Mouse (Mus musculus): ENCODE results near the gene Lyrm1.

The Lyrm1 gene

DNA sequence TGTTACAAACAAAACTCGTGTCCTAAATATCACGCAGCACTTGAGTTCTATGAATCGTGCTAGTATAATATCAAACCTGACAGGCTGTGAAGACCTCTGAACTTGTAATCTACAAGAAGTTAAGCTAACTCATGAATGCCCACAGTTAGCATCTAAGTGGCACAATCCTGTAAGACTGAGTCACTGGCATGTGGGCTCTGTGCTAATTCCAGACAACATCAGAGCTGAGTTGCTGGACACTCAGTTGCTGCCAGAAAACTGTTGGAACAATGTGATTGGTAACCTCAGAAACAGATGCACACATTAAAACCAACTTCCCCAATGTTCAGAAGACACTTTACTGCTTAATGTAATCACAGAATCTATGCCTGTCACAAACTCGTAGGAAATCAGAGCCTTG lies 7.8 kb upstream of the Lyrm1 start:
- DNase-seq (ENCODE audit: low spot score in 2 of 2), result no peak

DNA sequence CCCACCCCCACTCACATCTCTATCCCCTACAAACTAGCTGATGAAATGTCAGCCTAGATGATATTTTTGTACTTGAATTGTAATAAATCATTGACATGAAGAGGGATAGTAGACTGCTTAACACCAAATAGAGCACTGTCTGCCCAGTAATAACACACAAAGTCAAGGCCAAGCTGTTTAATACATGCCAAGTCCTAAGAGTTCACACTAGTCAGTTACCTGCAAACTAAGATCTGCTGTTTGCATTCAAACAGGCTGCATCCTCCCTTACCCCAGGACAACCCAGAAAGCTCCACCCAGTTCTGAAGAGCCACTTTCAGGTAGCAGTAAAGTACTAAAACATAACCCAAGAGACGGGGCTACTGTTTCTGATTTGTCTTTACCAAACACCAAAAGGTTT lies 3.5 kb upstream of the Lyrm1 start:
- no peak for DNase-seq (ENCODE audit: low spot score in 2 of 2)

GRCm38 (mm10) chr7:119892742-119893141 lies 2.9 kb upstream of the Lyrm1 start:
- no peak for DNase-seq (ENCODE audit: low spot score in 2 of 2)

DNA sequence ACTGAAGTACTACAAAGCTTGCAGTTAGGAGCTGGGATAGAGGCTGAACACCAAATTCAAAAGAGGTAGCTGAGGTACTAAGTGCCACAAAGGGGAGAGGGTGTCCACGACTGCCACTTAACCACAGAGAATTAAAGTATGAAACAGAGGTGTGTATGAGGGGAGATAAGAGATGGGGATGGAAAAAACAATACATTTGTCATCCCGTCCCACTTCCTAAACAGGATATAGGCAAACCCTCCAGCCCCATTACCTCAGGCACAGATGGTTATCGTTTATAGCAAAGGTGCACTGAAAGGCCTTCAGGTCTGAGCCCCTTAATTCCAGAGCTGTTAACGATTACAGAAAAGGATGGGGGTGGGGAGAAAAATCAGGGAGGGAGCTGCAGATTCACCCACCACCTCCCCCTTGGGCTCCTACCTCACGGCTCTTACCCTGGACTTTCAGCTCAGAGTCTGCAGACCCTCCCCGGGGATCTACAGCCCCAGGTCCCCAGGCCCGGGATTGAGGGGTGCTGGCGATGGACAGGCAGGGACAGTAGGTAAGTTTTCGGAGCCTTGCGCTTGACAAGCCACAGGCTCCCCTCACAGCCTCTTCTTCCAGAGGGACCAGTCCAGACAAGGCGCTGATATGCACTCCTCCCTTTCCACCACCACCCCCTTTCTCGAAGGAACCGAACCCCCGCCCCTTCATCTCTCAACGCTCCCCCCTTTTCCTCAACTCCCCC lies 680 bp upstream of the Lyrm1 start:
- peak in 1 of 2 experiments; percentile 23 for DNase-seq (ENCODE audit: low spot score in 2 of 2)

DNA sequence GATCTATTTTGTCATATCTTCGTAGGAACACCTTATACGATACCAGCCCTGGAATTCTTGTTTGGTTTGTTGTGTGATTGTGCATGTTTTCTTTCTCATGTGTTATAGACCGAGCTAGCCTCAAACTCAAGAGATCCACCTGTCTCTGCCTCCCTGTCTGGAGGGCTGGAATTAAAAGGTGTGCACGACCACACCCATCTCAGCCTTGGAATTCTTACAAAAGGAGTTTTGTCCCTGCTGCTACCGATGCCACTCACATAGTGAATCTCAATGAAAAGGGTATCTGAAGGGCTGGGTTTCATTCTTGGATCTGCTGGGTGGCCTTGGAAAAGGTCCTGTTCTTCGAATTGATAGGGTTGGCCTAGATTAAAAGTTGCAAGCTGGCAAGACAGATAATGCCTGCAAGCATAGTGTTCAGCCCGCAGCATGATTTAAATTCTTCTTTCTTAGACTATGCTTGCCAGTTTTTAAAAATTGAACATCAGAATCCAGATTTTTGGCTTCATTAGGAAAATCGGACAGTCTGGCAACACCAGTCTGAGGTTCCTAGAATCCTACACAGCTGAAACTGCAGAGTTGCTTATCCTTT lies 2.0 kb downstream of the Lyrm1 start:
- no peak for DNase-seq (ENCODE audit: low spot score in 2 of 2)

GRCm38 (mm10) chr7:119898247-119898856 lies 2.7 kb downstream of the Lyrm1 start:
- DNase-seq (ENCODE audit: low spot score in 2 of 2), result no peak

DNA sequence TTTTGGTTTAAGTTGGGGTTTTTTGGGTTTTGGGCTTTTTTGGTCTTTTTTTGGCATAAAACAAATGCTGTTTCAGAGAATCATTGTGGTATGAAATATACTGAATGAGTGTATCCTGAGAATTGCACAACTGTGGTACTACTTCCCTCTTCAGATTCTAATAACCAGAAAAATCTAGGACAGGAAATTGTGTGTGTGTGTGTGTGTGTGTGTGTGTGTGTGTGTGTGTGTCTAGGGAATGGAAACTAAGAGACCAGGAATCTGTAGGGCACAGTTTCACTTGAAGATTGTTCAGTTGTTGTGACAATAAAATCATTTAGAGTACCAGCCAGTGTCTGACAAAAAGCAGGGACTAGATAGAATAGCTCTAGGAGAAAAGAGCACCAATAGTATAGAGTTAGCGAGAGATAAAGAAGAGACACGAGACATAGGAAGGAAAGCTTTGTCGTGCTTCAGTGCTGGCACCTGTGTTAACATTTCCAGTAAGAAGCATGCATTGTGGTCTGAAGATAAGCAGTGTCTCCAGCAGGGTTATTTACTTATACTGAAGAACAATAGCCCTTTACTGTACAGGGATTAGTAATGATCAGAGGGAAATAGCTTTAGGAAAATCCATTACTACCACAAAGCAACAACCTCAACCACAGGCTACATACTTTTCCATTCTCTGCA lies 3.9 kb downstream of the Lyrm1 start:
- no peak for DNase-seq (ENCODE audit: low spot score in 2 of 2)

- no peak for DNase-seq (ENCODE audit: low spot score in 2 of 2)
These were observed 11.0 kb downstream of the Lyrm1 start for GRCm38 (mm10) chr7:119906523-119907215.

GRCm38 (mm10) chr7:119911727-119912126 lies 16.1 kb downstream of the Lyrm1 start:
- DNase-seq (ENCODE audit: low spot score in 2 of 2), result no peak

DNA sequence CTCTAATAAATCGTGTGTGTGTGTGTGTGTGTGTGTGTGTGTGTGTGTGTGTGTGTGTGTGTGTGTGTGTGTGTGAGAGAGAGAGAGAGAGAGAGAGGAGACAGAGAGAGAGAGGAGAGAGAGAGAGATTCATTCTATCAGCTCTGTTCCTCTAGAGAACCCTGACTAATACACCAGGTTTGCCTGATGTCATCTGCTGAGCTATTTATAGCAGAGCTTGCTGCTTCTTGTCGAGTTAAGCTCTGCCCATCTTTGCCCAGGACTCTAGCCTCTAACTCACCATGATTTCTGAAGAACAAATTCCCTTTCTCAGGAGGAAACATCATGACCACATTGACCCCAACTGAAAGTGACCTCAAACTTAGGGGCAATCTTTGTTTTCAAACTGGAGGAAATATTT lies 24.8 kb downstream of the Lyrm1 start:
- DNase-seq (ENCODE audit: low spot score in 2 of 2), result peak; percentile 9 to 22

- no peak for DNase-seq (ENCODE audit: low spot score in 2 of 2)
These were observed 25.4 kb downstream of the Lyrm1 start for GRCm38 (mm10) chr7:119921054-119921453.

GRCm38 (mm10) chr7:119928783-119929440 lies 33.3 kb downstream of the Lyrm1 start:
- no peak for DNase-seq (ENCODE audit: low spot score in 2 of 2)

- DNase-seq (ENCODE audit: low spot score in 2 of 2), result no peak
These were observed 40.7 kb downstream of the Lyrm1 start for GRCm38 (mm10) chr7:119936321-119936720.

DNA sequence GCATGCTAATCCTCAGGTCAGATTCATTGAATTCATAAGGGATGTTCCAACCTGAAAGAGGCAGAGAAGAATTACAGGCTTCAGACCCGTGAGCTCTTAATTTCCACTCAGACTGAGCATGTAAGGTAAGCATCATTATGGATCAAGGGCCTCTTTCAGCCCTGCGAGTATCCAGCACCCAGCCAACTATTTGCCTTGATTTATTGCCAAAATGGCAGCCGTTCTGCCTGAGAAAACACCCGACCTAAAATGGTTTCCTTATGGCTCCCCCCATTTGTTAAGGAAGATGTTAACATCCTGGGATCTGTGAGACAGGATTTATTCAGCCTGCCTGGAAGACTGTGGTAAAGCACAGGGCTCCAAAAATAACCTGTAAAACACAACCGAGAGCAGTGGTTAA lies 41.4 kb downstream of the Lyrm1 start:
- DNase-seq (ENCODE audit: low spot score in 2 of 2), result no peak

DNA sequence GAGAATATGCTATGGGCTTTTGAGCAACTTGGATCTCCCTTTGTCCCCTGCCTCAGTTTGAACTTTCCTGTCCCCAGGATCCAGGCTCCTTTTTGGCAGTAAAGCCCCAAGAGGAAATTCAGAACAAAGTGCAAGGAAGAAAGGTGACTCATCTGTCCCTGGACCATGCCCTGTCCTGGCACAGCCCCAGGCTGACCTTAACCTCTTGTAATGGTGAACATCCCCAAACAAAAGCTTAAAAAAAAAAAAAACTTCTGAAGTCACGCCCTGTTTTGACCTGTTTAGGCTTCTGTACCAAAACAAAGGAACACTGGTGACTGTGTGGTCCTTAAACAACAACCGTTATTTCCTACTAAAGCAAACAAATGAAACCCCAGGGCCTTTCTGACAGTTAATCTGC lies 45.9 kb downstream of the Lyrm1 start:
- DNase-seq (ENCODE audit: low spot score in 2 of 2), result peak; percentile 65 to 71

DNA sequence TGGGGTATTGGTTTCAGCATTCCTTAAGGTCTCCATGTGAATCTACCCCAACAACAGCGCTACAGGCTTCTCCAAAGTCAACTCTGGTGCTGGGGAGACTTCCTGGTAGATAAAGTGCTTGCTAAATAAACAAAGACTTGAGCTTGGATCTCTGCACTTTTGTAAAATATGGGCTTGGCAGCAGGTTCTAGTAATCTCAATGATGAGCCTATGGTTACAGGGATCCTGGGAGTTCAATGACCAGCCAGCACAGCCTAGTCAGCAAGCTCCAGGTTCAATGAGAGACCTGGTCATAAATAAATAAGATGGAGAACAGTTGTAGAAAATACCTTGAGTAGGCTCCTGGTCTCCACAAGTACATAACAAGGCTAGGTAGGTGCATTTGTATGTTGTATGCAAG lies 58.4 kb downstream of the Lyrm1 start:
- no peak for DNase-seq (ENCODE audit: low spot score in 2 of 2)

- no peak for DNase-seq (ENCODE audit: low spot score in 2 of 2)
These were observed 61.8 kb downstream of the Lyrm1 start for GRCm38 (mm10) chr7:119957421-119957820.

DNA sequence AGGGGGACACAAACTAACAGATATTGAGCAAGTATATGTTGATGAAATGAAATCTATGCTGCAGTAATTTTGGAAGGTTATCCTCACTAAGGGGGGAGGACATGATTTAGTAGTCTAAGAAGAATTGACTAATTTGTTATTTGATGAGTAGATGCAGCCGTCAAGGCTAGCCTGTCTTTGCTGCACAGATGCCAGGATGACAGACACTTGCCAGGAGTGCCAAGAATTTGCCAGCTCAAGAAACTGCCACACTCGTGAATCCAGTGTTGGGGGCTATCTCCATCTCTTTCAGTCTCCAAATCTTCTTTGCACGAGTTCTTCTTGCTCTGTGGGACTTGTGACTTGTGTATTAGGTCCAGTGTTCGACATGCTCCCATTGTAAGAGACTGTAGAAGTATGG lies 63.4 kb downstream of the Lyrm1 start:
- DNase-seq (ENCODE audit: low spot score in 2 of 2), result no peak

DNA sequence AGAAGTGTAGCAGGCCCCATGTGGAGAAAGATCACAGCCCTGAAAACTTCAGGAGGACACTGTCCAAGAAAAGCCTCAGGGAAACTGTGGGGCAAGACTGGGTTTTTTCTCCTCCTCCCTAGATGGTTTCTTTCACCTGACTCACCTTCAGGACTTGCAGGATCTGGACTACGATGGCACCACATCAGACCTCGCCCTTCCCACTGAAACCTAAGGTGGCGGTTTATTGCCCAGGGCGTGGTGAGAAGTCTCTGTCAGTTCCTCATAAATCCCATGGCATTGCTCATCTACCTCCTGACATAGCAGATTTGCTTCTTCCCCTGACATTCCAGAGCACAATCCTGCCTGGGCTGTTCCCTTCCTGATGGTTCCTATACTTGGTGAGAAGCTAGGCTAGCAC lies 63.8 kb downstream of the Lyrm1 start:
- DNase-seq (ENCODE audit: low spot score in 2 of 2), result no peak

GRCm38 (mm10) chr7:119960006-119960405 lies 64.3 kb downstream of the Lyrm1 start:
- peak in 1 of 2 experiments; percentile 53 for DNase-seq (ENCODE audit: low spot score in 2 of 2)

DNA sequence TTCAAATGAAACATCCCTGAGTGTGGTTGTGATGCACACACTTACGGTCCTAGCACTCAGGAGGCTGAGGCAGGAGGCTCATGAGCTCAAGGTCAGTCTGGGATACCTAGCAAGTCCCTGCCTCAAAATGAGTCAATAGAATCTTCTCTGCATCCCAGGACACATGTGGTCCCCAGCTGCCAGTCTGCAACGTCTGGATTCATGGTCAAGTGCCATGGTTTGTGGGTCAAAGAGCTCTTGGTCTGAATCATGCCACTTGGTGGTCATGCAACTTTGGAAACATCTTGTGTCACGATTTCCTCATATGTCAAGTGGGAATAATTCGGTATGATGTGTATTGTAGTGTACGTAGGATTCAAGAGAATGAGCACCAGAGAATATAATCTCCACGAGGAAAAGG lies 64.9 kb downstream of the Lyrm1 start:
- no peak for DNase-seq (ENCODE audit: low spot score in 2 of 2)

- peak; percentile 90 to 92 for DNase-seq (ENCODE audit: low spot score in 2 of 2)
These were observed 65.4 kb downstream of the Lyrm1 start for GRCm38 (mm10) chr7:119961107-119961506.
